Mouse (Mus musculus) midbrain, embryonic 14.5 days (tissue): ENCODE data around the gene Pram1. TPM values are rescaled to one million over a fixed set of nuclear protein-coding genes. Genes with fewer than 3 reads are reported as not detected.

Source experiments
- ATAC-seq: fragments of 200-750 bp; cut with Nextera tagmentation; 2 replicates; pipeline ENCODE4 v1.8.0; 2017; ENCODE audit warnings: moderate number of reproducible peaks, moderate library complexity; ENCODE audit not compliant: low FRiP score, low TSS enrichment
- DNase-seq: peaks from one replicate; pipeline ENCODE4 v3.0.0-alpha.2; 2015
- H3K27ac ChIP-seq: fragments of 300-500 bp; sonication (generic); replicated peaks from 2 replicates; pipeline ENCODE4 v1.5.1; 2014; ENCODE audit warnings: mild to moderate bottlenecking, low read depth, low read length, moderate library complexity
- H3K27me3 ChIP-seq: fragments of 300-500 bp; sonication (generic); 2 replicates; pipeline ENCODE4 v1.6.1; 2014; ENCODE audit warnings: low read length, control low read depth, mixed read lengths; ENCODE audit not compliant: control insufficient read depth, insufficient read depth
- H3K36me3 ChIP-seq: fragments of 300-500 bp; sonication (generic); 2 replicates; pipeline ENCODE4 v1.6.1; 2014; ENCODE audit warnings: low read length, control low read depth; ENCODE audit not compliant: control insufficient read depth, insufficient read depth
- H3K4me1 ChIP-seq: fragments of 300-500 bp; sonication (generic); 2 replicates; pipeline ENCODE4 v1.6.1; 2014; ENCODE audit warnings: mild to moderate bottlenecking, antibody characterized with exemption, low read length, control low read depth; ENCODE audit not compliant: control insufficient read depth, insufficient read depth
- H3K4me2 ChIP-seq: fragments of 300-500 bp; sonication (generic); 2 replicates; pipeline ENCODE4 v1.6.1; 2014; ENCODE audit warnings: mild to moderate bottlenecking, low read length, moderate library complexity
- H3K4me3 ChIP-seq: fragments of 300-500 bp; sonication (generic); replicated peaks from 2 replicates; pipeline ENCODE4 v1.5.1; 2014; ENCODE audit warnings: low read depth, low read length
- H3K9ac ChIP-seq: fragments of 300-500 bp; sonication (generic); replicated peaks from 2 replicates; pipeline ENCODE4 v1.6.1; 2014; ENCODE audit warnings: mild to moderate bottlenecking, low read length, moderate library complexity
- H3K9me3 ChIP-seq: fragments of 300-500 bp; sonication (generic); 2 replicates; pipeline ENCODE4 v1.6.1; 2016; ENCODE audit warnings: low read length, control low read depth, mixed read lengths; ENCODE audit not compliant: control insufficient read depth
- WGBS: fragments of 180-500 bp; shearing (Covaris S2); extraction: QIAGEN DNeasy Blood & Tissue Kit; methylation state at CpG from one replicate; pipeline ENCODE4 v1.1.7; 2014; 5-methylcytosine and 5-hydroxymethylcytosine counted together
- polyA plus RNA-seq: library from polyadenylated mRNA; unstranded; fragments of >200 nt; fragmentation: Nextera tagmentation; extraction: Ambion mirVana; gene quantifications from 2 replicates; pipeline ENCODE4 v1.2.1, GENCODE M21; 2014

Gene Pram1
- polyA plus RNA-seq, 1 experiment from 2014 or later, result 1.4 TPM

- no peak overlapping the region for H3K4me3 ChIP-seq
- no peak overlapping the region for H3K4me2 ChIP-seq
- H3K27ac ChIP-seq, result no peak overlapping the region
- H3K4me1 ChIP-seq, result no peaks in the 10 kb centered on the region
- WGBS, result 96% methylated on average over 4 of the region's 4 CpGs
- peaks cover 77% of the 10 kb centered on the region for H3K36me3 ChIP-seq
- no peaks in the 10 kb centered on the region for H3K9me3 ChIP-seq
- DNase-seq (no peak), ATAC-seq (no peak)
- no peaks in the 10 kb centered on the region for H3K27me3 ChIP-seq
- H3K9ac ChIP-seq, result no peak overlapping the region
Observed at GRCm38 (mm10) chr17:33644068-33644467, 6.2 kb downstream of the Pram1 start.

- Histone ChIP-seq H3K27me3 (no peaks in the 10 kb centered on the region), H3K9me3 (no peaks in the 10 kb centered on the region), H3K27ac (no peak overlapping the region), H3K36me3 (peaks cover 82% of the 10 kb centered on the region), H3K9ac (no peak overlapping the region), H3K4me1 (no peaks in the 10 kb centered on the region), H3K4me3 (no peak overlapping the region), H3K4me2 (no peak overlapping the region)
- WGBS, result 94% methylated on average over 8 of the region's 8 CpGs
- ATAC-seq (no peak), DNase-seq (no peak)
Observed at GRCm38 (mm10) chr17:33645073-33645472, 7.2 kb downstream of the Pram1 start.

DNA sequence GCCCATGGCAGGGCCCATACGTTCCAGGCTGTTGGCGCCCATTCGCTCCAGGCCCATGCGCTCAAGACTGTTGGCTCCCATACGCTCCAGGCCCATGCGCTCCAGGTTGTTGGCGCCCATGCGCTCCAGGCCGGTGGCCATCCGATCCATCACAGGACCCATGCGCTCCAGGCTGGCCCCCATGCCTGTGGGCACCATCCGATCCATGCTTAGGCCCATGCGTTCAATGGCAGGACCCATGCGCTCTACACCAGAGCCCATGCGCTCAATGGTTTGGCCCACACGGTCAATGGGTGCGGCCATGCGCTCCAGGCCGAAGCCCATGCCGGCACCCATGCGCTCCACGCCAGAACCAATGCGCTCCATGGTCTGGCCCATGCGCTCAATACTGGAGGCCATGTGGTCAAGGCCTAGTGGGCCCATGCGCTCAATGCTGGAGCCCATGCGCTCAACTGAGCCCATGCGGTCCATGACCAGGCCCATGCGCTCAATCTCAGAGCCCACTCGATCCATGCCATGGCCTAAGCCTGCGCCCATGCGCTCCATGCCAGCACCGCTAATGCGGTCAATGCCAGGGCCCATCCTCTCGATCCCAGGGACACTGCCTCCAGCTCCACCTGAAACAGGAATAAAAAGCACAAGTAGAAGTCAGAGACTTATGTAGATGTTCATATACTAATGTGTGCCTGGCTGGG, 12.1 kb downstream of the Pram1 start:
- H3K4me3 ChIP-seq, result no peak overlapping the region
- no peaks in the 10 kb centered on the region for H3K27me3 ChIP-seq
- WGBS, result 98% methylated on average over 34 of the region's 34 CpGs
- peaks cover 98% of the 10 kb centered on the region for H3K36me3 ChIP-seq
- no peaks in the 10 kb centered on the region for H3K4me1 ChIP-seq
- no peaks in the 10 kb centered on the region for H3K9me3 ChIP-seq
- ATAC-seq (no peak), DNase-seq (no peak)
- H3K27ac ChIP-seq, result no peak overlapping the region
- H3K9ac ChIP-seq, result no peak overlapping the region
- no peak overlapping the region for H3K4me2 ChIP-seq

GRCm38 (mm10) chr17:33666813-33667212, 29.0 kb downstream of the Pram1 start:
- Histone ChIP-seq H3K9ac (no peak overlapping the region), H3K9me3 (no peaks in the 10 kb centered on the region), H3K27ac (no peak overlapping the region), H3K36me3 (peaks cover 62% of the 10 kb centered on the region), H3K4me2 (no peak overlapping the region), H3K4me1 (0 out of 2 replicates have a peak, but pooled peaks cover 4% of the 10 kb centered on the region), H3K27me3 (no peaks in the 10 kb centered on the region), H3K4me3 (no peak overlapping the region)
- no peak for ATAC-seq
- DNase-seq, result no peak
- 94% methylated on average over 3 of the region's 3 CpGs for WGBS

GRCm38 (mm10) chr17:33669681-33670080, 31.8 kb downstream of the Pram1 start:
- ATAC-seq (no peak), DNase-seq (no peak)
- no peak overlapping the region for H3K27ac ChIP-seq
- no peak overlapping the region for H3K4me3 ChIP-seq
- no peak overlapping the region for H3K9ac ChIP-seq
- no peak overlapping the region for H3K4me2 ChIP-seq
- no peaks in the 10 kb centered on the region for H3K9me3 ChIP-seq
- H3K36me3 ChIP-seq, result peaks cover 42% of the 10 kb centered on the region
- H3K27me3 ChIP-seq, result no peaks in the 10 kb centered on the region
- WGBS, result 93% methylated on average over 3 of the region's 3 CpGs
- H3K4me1 ChIP-seq, result 0 out of 2 replicates have a peak, but pooled peaks cover 4% of the 10 kb centered on the region

DNA sequence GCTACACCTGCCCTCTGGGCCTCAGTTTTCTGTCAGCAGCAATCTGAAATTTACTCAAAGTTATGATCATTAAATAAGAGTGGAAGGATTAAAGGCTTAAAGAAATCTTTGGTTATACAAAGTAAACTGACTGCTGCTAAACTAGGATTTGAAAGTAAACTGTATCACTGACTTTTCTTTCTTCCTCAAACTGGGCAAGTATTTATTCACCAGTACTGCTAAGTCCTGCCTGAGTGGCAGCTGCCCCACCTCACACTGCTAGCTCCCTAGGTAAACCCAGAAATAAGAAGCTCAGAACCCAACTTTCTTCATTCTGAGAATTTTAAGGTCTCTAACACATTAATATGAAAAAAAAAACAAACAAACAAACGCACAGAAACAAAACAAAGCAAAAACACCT, 36.0 kb downstream of the Pram1 start:
- H3K4me1 ChIP-seq, result 0 out of 2 replicates have a peak, but pooled peaks cover 4% of the 10 kb centered on the region
- no peak overlapping the region for H3K27ac ChIP-seq
- no peak overlapping the region for H3K4me2 ChIP-seq
- no peak overlapping the region for H3K4me3 ChIP-seq
- H3K27me3 ChIP-seq, result no peaks in the 10 kb centered on the region
- no peaks in the 10 kb centered on the region for H3K9me3 ChIP-seq
- 92% methylated on average over 1 of the region's 1 CpGs for WGBS
- ATAC-seq (no peak), DNase-seq (no peak)
- no peak overlapping the region for H3K9ac ChIP-seq
- peaks cover 26% of the 10 kb centered on the region for H3K36me3 ChIP-seq

DNA sequence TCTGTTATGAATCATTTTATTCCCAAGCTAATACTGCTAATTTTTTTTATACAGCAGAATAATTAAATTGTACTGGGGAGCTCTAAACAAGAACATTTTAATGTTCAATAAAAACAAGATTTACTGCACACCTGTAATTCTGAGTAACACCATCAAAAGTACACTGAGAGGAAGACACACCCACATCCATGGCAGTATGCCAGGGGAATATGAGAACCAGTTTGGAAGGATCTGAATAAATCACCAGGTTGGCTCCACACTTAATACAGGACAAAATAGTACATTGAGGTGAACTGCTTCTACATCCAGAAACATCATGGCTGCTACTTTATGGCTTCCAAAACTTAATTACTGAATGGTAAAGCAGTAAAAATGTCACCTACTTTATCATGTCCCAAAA, 37.6 kb downstream of the Pram1 start:
- no peak overlapping the region for H3K4me2 ChIP-seq
- no peaks in the 10 kb centered on the region for H3K27me3 ChIP-seq
- ATAC-seq (no peak), DNase-seq (peak; percentile 5)
- 0 out of 2 replicates have a peak, but pooled peaks cover 3% of the 10 kb centered on the region for H3K4me1 ChIP-seq
- H3K36me3 ChIP-seq, result peaks cover 26% of the 10 kb centered on the region
- no peak overlapping the region for H3K27ac ChIP-seq
- H3K4me3 ChIP-seq, result no peak overlapping the region
- H3K9ac ChIP-seq, result no peak overlapping the region
- no peaks in the 10 kb centered on the region for H3K9me3 ChIP-seq

GRCm38 (mm10) chr17:33676086-33676485, 38.2 kb downstream of the Pram1 start:
- no peak for DNase-seq
- Histone ChIP-seq H3K36me3 (peaks cover 26% of the 10 kb centered on the region), H3K9me3 (no peaks in the 10 kb centered on the region), H3K4me2 (no peak overlapping the region), H3K4me3 (no peak overlapping the region), H3K4me1 (peaks cover 6% of the 10 kb centered on the region), H3K27me3 (no peaks in the 10 kb centered on the region), H3K9ac (no peak overlapping the region), H3K27ac (no peak overlapping the region)
- no peak for ATAC-seq
- 95% methylated on average over 2 of the region's 2 CpGs for WGBS

DNA sequence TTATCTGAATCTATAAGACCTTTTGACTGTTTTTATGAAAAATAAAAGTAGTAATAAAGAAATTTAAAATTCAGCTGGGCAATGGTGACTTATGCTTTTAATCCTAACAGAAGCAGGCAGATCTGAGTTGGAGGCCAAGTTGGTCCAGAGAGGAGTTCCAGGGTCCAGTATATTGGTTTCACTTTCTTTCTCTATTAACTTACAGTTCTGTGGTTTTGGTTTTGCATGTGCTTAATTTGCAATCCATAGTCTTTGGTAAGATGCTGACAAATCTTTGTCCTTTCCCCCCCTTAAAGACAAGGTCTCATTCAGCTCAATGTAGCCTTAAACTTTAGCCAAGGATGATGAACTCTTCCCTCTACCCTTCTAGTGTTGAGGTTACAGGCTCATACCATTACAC, 40.9 kb downstream of the Pram1 start:
- no peak for DNase-seq
- Histone ChIP-seq H3K36me3 (peaks cover 24% of the 10 kb centered on the region), H3K4me1 (peaks cover 32% of the 10 kb centered on the region), H3K27me3 (no peaks in the 10 kb centered on the region), H3K4me3 (no peak overlapping the region), H3K4me2 (no peak overlapping the region), H3K9me3 (no peaks in the 10 kb centered on the region), H3K27ac (no peak overlapping the region), H3K9ac (no peak overlapping the region)
- ATAC-seq, result no peak
